Mouse (Mus musculus): ENCODE results near the gene Depp1. TPM values are rescaled to one million over a fixed set of nuclear protein-coding genes. Genes with fewer than 3 reads are reported as not detected.

Gene Depp1
- polyA plus RNA-seq, 1 experiment = 12.0 TPM

GRCm38 (mm10) chr6:116638871-116639270, 11.5 kb upstream of the Depp1 start:
- Histone ChIP-seq H3ac (ENCODE audit: control insufficient read depth, insufficient read length) (no peak overlapping the region), H3K27me3 (ENCODE audit: control insufficient read depth, insufficient read depth, insufficient read length) (no peaks in the 10 kb centered on the region), H3K36me3 (ENCODE audit: control insufficient read depth, insufficient read depth) (no peaks in the 10 kb centered on the region), H3K79me2 (ENCODE audit: control insufficient read depth, insufficient read depth) (no peaks in the 10 kb centered on the region), H3K4me3 (no peak overlapping the region), H3K4me2 (ENCODE audit: low read depth) (no peak overlapping the region)
- TF ChIP-seq MAX (IDR thresholded peaks at IDR 0.05; ENCODE audit: low read depth) = no peak
- no peak for TF ChIP-seq TCF3 (IDR thresholded peaks at IDR 0.05; ENCODE audit: insufficient read length, low read depth)
- TF ChIP-seq POLR2A (IDR thresholded peaks at IDR 0.05; ENCODE audit: insufficient read length, low read depth) = no peak
- TF ChIP-seq TCF12 (IDR thresholded peaks at IDR 0.05; ENCODE audit: insufficient read depth, poor library complexity, severe bottlenecking) = no peak
- TF ChIP-seq CEBPB (IDR thresholded peaks at IDR 0.05; ENCODE audit: insufficient read depth, poor library complexity, severe bottlenecking) = no peak
- no peak for TF ChIP-seq E2F4 (IDR thresholded peaks at IDR 0.05; ENCODE audit: insufficient read depth)
- no peak for TF ChIP-seq POLR2AphosphoS2 (IDR thresholded peaks at IDR 0.05; ENCODE audit: insufficient read length, low read depth)
- no peak for TF ChIP-seq MYOD1 (IDR thresholded peaks at IDR 0.05; ENCODE audit: control insufficient read depth in 1 of 3, insufficient read length in 2 of 3, low read depth in 2 of 3)
- TF ChIP-seq SRF (IDR thresholded peaks at IDR 0.05; ENCODE audit: control insufficient read depth, insufficient read length, low read depth) = no peak
- TF ChIP-seq USF1 (IDR thresholded peaks at IDR 0.05; ENCODE audit: low read depth) = no peak
- no peak for TF ChIP-seq REST (IDR thresholded peaks at IDR 0.05; ENCODE audit: insufficient read depth, insufficient read length)
- TF ChIP-seq MYOG (IDR thresholded peaks at IDR 0.05; ENCODE audit: control insufficient read depth in 1 of 3, insufficient read depth in 1 of 3, insufficient read length in 2 of 3, low read depth in 2 of 3) = no peak

- Histone ChIP-seq H3ac (ENCODE audit: control insufficient read depth, insufficient read length) (no peak overlapping the region), H3K79me2 (ENCODE audit: control insufficient read depth, insufficient read depth) (no peaks in the 10 kb centered on the region), H3K27me3 (ENCODE audit: control insufficient read depth, insufficient read depth, insufficient read length) (no peaks in the 10 kb centered on the region), H3K36me3 (ENCODE audit: control insufficient read depth, insufficient read depth) (no peaks in the 10 kb centered on the region), H3K4me3 (no peak overlapping the region), H3K4me2 (ENCODE audit: low read depth) (no peak overlapping the region)
- TF ChIP-seq CEBPB (IDR thresholded peaks at IDR 0.05; ENCODE audit: insufficient read depth, poor library complexity, severe bottlenecking) = no peak
- no peak for TF ChIP-seq MYOD1 (IDR thresholded peaks at IDR 0.05; ENCODE audit: control insufficient read depth in 1 of 3, insufficient read length in 2 of 3, low read depth in 2 of 3)
- no peak for TF ChIP-seq POLR2AphosphoS2 (IDR thresholded peaks at IDR 0.05; ENCODE audit: insufficient read length, low read depth)
- no peak for TF ChIP-seq MAX (IDR thresholded peaks at IDR 0.05; ENCODE audit: low read depth)
- TF ChIP-seq TCF3 (IDR thresholded peaks at IDR 0.05; ENCODE audit: insufficient read length, low read depth) = no peak
- TF ChIP-seq SRF (IDR thresholded peaks at IDR 0.05; ENCODE audit: control insufficient read depth, insufficient read length, low read depth) = no peak
- no peak for TF ChIP-seq USF1 (IDR thresholded peaks at IDR 0.05; ENCODE audit: low read depth)
- no peak for TF ChIP-seq MYOG (IDR thresholded peaks at IDR 0.05; ENCODE audit: control insufficient read depth in 1 of 3, insufficient read depth in 1 of 3, insufficient read length in 2 of 3, low read depth in 2 of 3)
- TF ChIP-seq E2F4 (IDR thresholded peaks at IDR 0.05; ENCODE audit: insufficient read depth) = no peak
These were observed 10.7 kb upstream of the Depp1 start for GRCm38 (mm10) chr6:116639663-116640062.

GRCm38 (mm10) chr6:116642942-116643341, 7.5 kb upstream of the Depp1 start:
- Histone ChIP-seq H3K4me3 (no peak overlapping the region), H3K27me3 (ENCODE audit: control insufficient read depth, insufficient read depth, insufficient read length) (no peaks in the 10 kb centered on the region), H3K4me2 (ENCODE audit: low read depth) (peak overlapping the region; percentile 54), H3K36me3 (ENCODE audit: control insufficient read depth, insufficient read depth) (no peaks in the 10 kb centered on the region), H3ac (ENCODE audit: control insufficient read depth, insufficient read length) (no peak overlapping the region), H3K79me2 (ENCODE audit: control insufficient read depth, insufficient read depth) (no peaks in the 10 kb centered on the region)
- no peak for TF ChIP-seq TCF3 (IDR thresholded peaks at IDR 0.05; ENCODE audit: insufficient read length, low read depth)
- no peak for TF ChIP-seq POLR2A (IDR thresholded peaks at IDR 0.05; ENCODE audit: insufficient read length, low read depth)
- no peak for TF ChIP-seq MYOG (IDR thresholded peaks at IDR 0.05; ENCODE audit: control insufficient read depth in 1 of 3, insufficient read depth in 1 of 3, insufficient read length in 2 of 3, low read depth in 2 of 3)
- TF ChIP-seq MYOD1 (IDR thresholded peaks at IDR 0.05; ENCODE audit: control insufficient read depth in 1 of 3, insufficient read length in 2 of 3, low read depth in 2 of 3) = peak in 1 of 3 experiments; percentile 18

- Histone ChIP-seq H3K4me3 (no peak overlapping the region), H3K27me3 (ENCODE audit: control insufficient read depth, insufficient read depth, insufficient read length) (no peaks in the 10 kb centered on the region), H3ac (ENCODE audit: control insufficient read depth, insufficient read length) (no peak overlapping the region), H3K36me3 (ENCODE audit: control insufficient read depth, insufficient read depth) (no peaks in the 10 kb centered on the region), H3K4me2 (ENCODE audit: low read depth) (peak overlapping the region; percentile 54), H3K79me2 (ENCODE audit: control insufficient read depth, insufficient read depth) (no peaks in the 10 kb centered on the region)
- TF ChIP-seq MAX (IDR thresholded peaks at IDR 0.05; ENCODE audit: low read depth) = no peak
- no peak for TF ChIP-seq POLR2A (IDR thresholded peaks at IDR 0.05; ENCODE audit: insufficient read length, low read depth)
- TF ChIP-seq MYOG (IDR thresholded peaks at IDR 0.05; ENCODE audit: control insufficient read depth in 1 of 3, insufficient read depth in 1 of 3, insufficient read length in 2 of 3, low read depth in 2 of 3) = no peak
- no peak for TF ChIP-seq E2F4 (IDR thresholded peaks at IDR 0.05; ENCODE audit: insufficient read depth)
- no peak for TF ChIP-seq MYOD1 (IDR thresholded peaks at IDR 0.05; ENCODE audit: control insufficient read depth in 1 of 3, insufficient read length in 2 of 3, low read depth in 2 of 3)
- no peak for TF ChIP-seq SRF (IDR thresholded peaks at IDR 0.05; ENCODE audit: control insufficient read depth, insufficient read length, low read depth)
- TF ChIP-seq CEBPB (IDR thresholded peaks at IDR 0.05; ENCODE audit: insufficient read depth, poor library complexity, severe bottlenecking) = no peak
- no peak for TF ChIP-seq TCF3 (IDR thresholded peaks at IDR 0.05; ENCODE audit: insufficient read length, low read depth)
- TF ChIP-seq USF1 (IDR thresholded peaks at IDR 0.05; ENCODE audit: low read depth) = no peak
- TF ChIP-seq TCF12 (IDR thresholded peaks at IDR 0.05; ENCODE audit: insufficient read depth, poor library complexity, severe bottlenecking) = no peak
These were observed 6.5 kb upstream of the Depp1 start for GRCm38 (mm10) chr6:116643881-116644280.

- no peak for TF ChIP-seq POLR2AphosphoS2 (IDR thresholded peaks at IDR 0.05; ENCODE audit: insufficient read length, low read depth)
- peak in 1 of 3 experiments; percentile 53 for TF ChIP-seq MYOD1 (IDR thresholded peaks at IDR 0.05; ENCODE audit: control insufficient read depth in 1 of 3, insufficient read length in 2 of 3, low read depth in 2 of 3)
- TF ChIP-seq E2F4 (IDR thresholded peaks at IDR 0.05; ENCODE audit: insufficient read depth) = no peak
- TF ChIP-seq MYOG (IDR thresholded peaks at IDR 0.05; ENCODE audit: control insufficient read depth in 1 of 3, insufficient read depth in 1 of 3, insufficient read length in 2 of 3, low read depth in 2 of 3) = peak in 1 of 3 experiments; percentile 34
- no peak for TF ChIP-seq USF1 (IDR thresholded peaks at IDR 0.05; ENCODE audit: low read depth)
- TF ChIP-seq SRF (IDR thresholded peaks at IDR 0.05; ENCODE audit: control insufficient read depth, insufficient read length, low read depth) = peak; percentile 17
- TF ChIP-seq MAX (IDR thresholded peaks at IDR 0.05; ENCODE audit: low read depth) = no peak
- no peak for TF ChIP-seq POLR2A (IDR thresholded peaks at IDR 0.05; ENCODE audit: insufficient read length, low read depth)
- TF ChIP-seq TCF12 (IDR thresholded peaks at IDR 0.05; ENCODE audit: insufficient read depth, poor library complexity, severe bottlenecking) = no peak
- TF ChIP-seq CEBPB (IDR thresholded peaks at IDR 0.05; ENCODE audit: insufficient read depth, poor library complexity, severe bottlenecking) = 0 out of 2 replicates have a peak, but pooled peaks have one; percentile 8
- no peak for TF ChIP-seq REST (IDR thresholded peaks at IDR 0.05; ENCODE audit: insufficient read depth, insufficient read length)
- TF ChIP-seq TCF3 (IDR thresholded peaks at IDR 0.05; ENCODE audit: insufficient read length, low read depth) = no peak
- H3K79me2 ChIP-seq (ENCODE audit: control insufficient read depth, insufficient read depth) = no peaks in the 10 kb centered on the region
- peak overlapping the region; percentile 54 for H3K4me2 ChIP-seq (ENCODE audit: low read depth)
- no peaks in the 10 kb centered on the region for H3K27me3 ChIP-seq (ENCODE audit: control insufficient read depth, insufficient read depth, insufficient read length)
- no peak overlapping the region for H3ac ChIP-seq (ENCODE audit: control insufficient read depth, insufficient read length)
- H3K36me3 ChIP-seq (ENCODE audit: control insufficient read depth, insufficient read depth) = no peaks in the 10 kb centered on the region
- no peak overlapping the region for H3K4me3 ChIP-seq
These were observed 6.1 kb upstream of the Depp1 start for GRCm38 (mm10) chr6:116644335-116644734.

Measured in myocyte (in vitro differentiated cells).